Mouse (Mus musculus): ENCODE results near the gene Tas1r1. TPM values are rescaled to one million over a fixed set of nuclear protein-coding genes. Genes with fewer than 3 reads are reported as not detected.

The Tas1r1 gene
- polyA plus RNA-seq, 1 experiment from 2014 or later = 2.1 TPM

DNA sequence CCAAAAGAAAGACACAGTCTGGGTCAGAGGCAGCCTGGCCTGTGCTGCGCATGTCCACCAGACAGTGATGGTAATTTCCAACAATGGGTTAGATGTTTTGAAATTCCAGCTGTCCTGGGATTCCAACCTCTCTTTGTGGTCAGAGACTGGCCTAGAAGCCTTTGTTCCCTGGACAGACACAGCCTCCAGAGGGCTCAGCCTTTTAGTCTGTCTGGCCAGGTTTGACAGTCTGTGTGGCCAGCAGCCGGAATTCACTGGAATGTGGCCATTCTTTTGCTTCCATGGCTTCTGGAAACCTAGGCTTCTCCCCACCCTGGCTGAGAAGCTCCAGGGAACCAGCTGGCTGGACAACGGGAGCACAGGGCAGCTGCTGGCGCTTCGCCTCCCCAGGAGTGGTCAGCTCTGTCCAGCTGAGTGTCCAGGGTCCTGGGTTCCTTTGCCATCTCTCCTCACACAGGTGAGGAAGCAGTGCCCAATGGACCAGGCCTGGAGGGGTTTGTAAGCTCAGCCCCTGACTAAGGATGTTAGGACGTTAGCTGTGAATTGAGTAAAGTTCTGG is 29.9 kb upstream of the Tas1r1 start:
- no peak for ATAC-seq

DNA sequence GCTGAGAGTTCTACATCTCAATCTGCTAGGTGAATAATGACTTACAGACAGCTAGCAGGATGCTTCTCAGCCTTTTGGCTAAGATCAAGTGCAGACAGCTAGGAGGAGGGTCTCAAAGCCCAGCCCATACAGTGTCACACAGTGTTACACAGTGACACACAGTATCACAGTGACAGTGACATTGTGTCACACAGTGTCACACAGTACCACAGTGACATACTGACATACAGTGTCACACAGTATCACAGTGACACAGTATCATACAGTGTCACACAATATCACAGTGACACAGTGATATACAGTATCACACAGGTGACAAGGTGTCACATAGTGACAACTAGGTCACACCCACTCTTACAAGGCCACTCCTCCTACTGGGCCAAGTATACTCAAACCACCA is 28.9 kb upstream of the Tas1r1 start:
- Histone ChIP-seq H3K27ac (ENCODE audit: low read length) (no peak overlapping the region), H3K4me1 (ENCODE audit: control insufficient read depth, insufficient read depth, low read length) (0 out of 2 replicates have a peak, but pooled peaks cover 3% of the 10 kb centered on the region), H3K4me3 (ENCODE audit: low read depth, low read length) (no peak overlapping the region), H3K36me3 (ENCODE audit: control insufficient read depth, insufficient read depth, low read length) (no peaks in the 10 kb centered on the region), H3K27me3 (ENCODE audit: control insufficient read depth, insufficient read depth, low read depth, low read length) (no peaks in the 10 kb centered on the region), H3K9me3 (replicated peaks; ENCODE audit: control insufficient read depth, low read length, poor library complexity, severe bottlenecking) (no peaks in the 10 kb centered on the region), H3K9ac (ENCODE audit: low read depth, low read length) (no peak overlapping the region), H3K4me2 (ENCODE audit: low read length) (no peak overlapping the region)
- no peak for ATAC-seq

More for the DNA sequence above, 29.9 kb upstream of the Tas1r1 start:
- 0 out of 2 replicates have a peak, but pooled peaks cover 3% of the 10 kb centered on the region for H3K4me1 ChIP-seq (ENCODE audit: control insufficient read depth, insufficient read depth, low read length)
- no peak overlapping the region for H3K27ac ChIP-seq (ENCODE audit: low read length)
- H3K9me3 ChIP-seq (replicated peaks; ENCODE audit: control insufficient read depth, low read length, poor library complexity, severe bottlenecking) = no peaks in the 10 kb centered on the region
- H3K9ac ChIP-seq (ENCODE audit: low read depth, low read length) = no peak overlapping the region
- no peaks in the 10 kb centered on the region for H3K27me3 ChIP-seq (ENCODE audit: control insufficient read depth, insufficient read depth, low read depth, low read length)
- H3K4me3 ChIP-seq (ENCODE audit: low read depth, low read length) = no peak overlapping the region
- no peak overlapping the region for H3K4me2 ChIP-seq (ENCODE audit: low read length)
- WGBS = 70% methylated on average over 6 of the region's 6 CpGs
- no peaks in the 10 kb centered on the region for H3K36me3 ChIP-seq (ENCODE audit: control insufficient read depth, insufficient read depth, low read length)

- Histone ChIP-seq H3K4me1 (ENCODE audit: control insufficient read depth, insufficient read depth, low read length) (no peaks in the 10 kb centered on the region), H3K9me3 (replicated peaks; ENCODE audit: control insufficient read depth, low read length, poor library complexity, severe bottlenecking) (no peaks in the 10 kb centered on the region), H3K27me3 (ENCODE audit: control insufficient read depth, insufficient read depth, low read depth, low read length) (no peaks in the 10 kb centered on the region), H3K36me3 (ENCODE audit: control insufficient read depth, insufficient read depth, low read length) (peaks cover 25% of the 10 kb centered on the region), H3K9ac (ENCODE audit: low read depth, low read length) (no peak overlapping the region), H3K4me3 (ENCODE audit: low read depth, low read length) (no peak overlapping the region), H3K4me2 (ENCODE audit: low read length) (no peak overlapping the region), H3K27ac (ENCODE audit: low read length) (no peak overlapping the region)
- 77% methylated on average over 9 of the region's 9 CpGs for WGBS
- no peak for ATAC-seq
Measured at GRCm38 (mm10) chr4:152062390-152063110, 24.2 kb upstream of the Tas1r1 start.

GRCm38 (mm10) chr4:152044609-152045008 is 6.2 kb upstream of the Tas1r1 start:
- no peak overlapping the region for H3K9ac ChIP-seq (ENCODE audit: low read depth, low read length)
- ATAC-seq = no peak
- no peaks in the 10 kb centered on the region for H3K27me3 ChIP-seq (ENCODE audit: control insufficient read depth, insufficient read depth, low read depth, low read length)
- peaks cover 9% of the 10 kb centered on the region for H3K4me1 ChIP-seq (ENCODE audit: control insufficient read depth, insufficient read depth, low read length)
- peaks cover 43% of the 10 kb centered on the region for H3K36me3 ChIP-seq (ENCODE audit: control insufficient read depth, insufficient read depth, low read length)
- H3K9me3 ChIP-seq (replicated peaks; ENCODE audit: control insufficient read depth, low read length, poor library complexity, severe bottlenecking) = no peaks in the 10 kb centered on the region
- 81% methylated on average over 6 of the region's 6 CpGs for WGBS
- H3K27ac ChIP-seq (ENCODE audit: low read length) = no peak overlapping the region
- no peak overlapping the region for H3K4me2 ChIP-seq (ENCODE audit: low read length)
- H3K4me3 ChIP-seq (ENCODE audit: low read depth, low read length) = no peak overlapping the region

- no peak for ATAC-seq
- Histone ChIP-seq H3K9ac (ENCODE audit: low read depth, low read length) (no peak overlapping the region), H3K4me2 (ENCODE audit: low read length) (no peak overlapping the region), H3K27ac (ENCODE audit: low read length) (no peak overlapping the region), H3K4me3 (ENCODE audit: low read depth, low read length) (no peak overlapping the region), H3K4me1 (ENCODE audit: control insufficient read depth, insufficient read depth, low read length) (peaks cover 9% of the 10 kb centered on the region), H3K36me3 (ENCODE audit: control insufficient read depth, insufficient read depth, low read length) (peaks cover 40% of the 10 kb centered on the region), H3K27me3 (ENCODE audit: control insufficient read depth, insufficient read depth, low read depth, low read length) (no peaks in the 10 kb centered on the region), H3K9me3 (replicated peaks; ENCODE audit: control insufficient read depth, low read length, poor library complexity, severe bottlenecking) (no peaks in the 10 kb centered on the region)
- WGBS = 91% methylated on average over 3 of the region's 3 CpGs
Measured at GRCm38 (mm10) chr4:152043171-152043570, 4.8 kb upstream of the Tas1r1 start.

- H3K36me3 ChIP-seq (ENCODE audit: control insufficient read depth, insufficient read depth, low read length) = peaks cover 31% of the 10 kb centered on the region
- H3K9ac ChIP-seq (ENCODE audit: low read depth, low read length) = no peak overlapping the region
- no peaks in the 10 kb centered on the region for H3K27me3 ChIP-seq (ENCODE audit: control insufficient read depth, insufficient read depth, low read depth, low read length)
- 97% methylated on average over 22 of the region's 22 CpGs for WGBS
- H3K27ac ChIP-seq (ENCODE audit: low read length) = no peak overlapping the region
- H3K4me2 ChIP-seq (ENCODE audit: low read length) = no peak overlapping the region
- ATAC-seq = no peak
- H3K9me3 ChIP-seq (replicated peaks; ENCODE audit: control insufficient read depth, low read length, poor library complexity, severe bottlenecking) = no peaks in the 10 kb centered on the region
- peaks cover 9% of the 10 kb centered on the region for H3K4me1 ChIP-seq (ENCODE audit: control insufficient read depth, insufficient read depth, low read length)
- no peak overlapping the region for H3K4me3 ChIP-seq (ENCODE audit: low read depth, low read length)
Measured at GRCm38 (mm10) chr4:152041924-152042641, 3.7 kb upstream of the Tas1r1 start.

- H3K4me2 ChIP-seq (ENCODE audit: low read length) = peak overlapping the region; percentile 98
- H3K9me3 ChIP-seq (replicated peaks; ENCODE audit: control insufficient read depth, low read length, poor library complexity, severe bottlenecking) = no peaks in the 10 kb centered on the region
- 4% methylated on average over 25 of the region's 25 CpGs for WGBS
- peak overlapping the region; percentile 96 for H3K4me3 ChIP-seq (ENCODE audit: low read depth, low read length)
- H3K27ac ChIP-seq (ENCODE audit: low read length) = no peak overlapping the region
- H3K27me3 ChIP-seq (ENCODE audit: control insufficient read depth, insufficient read depth, low read depth, low read length) = no peaks in the 10 kb centered on the region
- no peak for ATAC-seq
- H3K36me3 ChIP-seq (ENCODE audit: control insufficient read depth, insufficient read depth, low read length) = peaks cover 16% of the 10 kb centered on the region
- H3K9ac ChIP-seq (ENCODE audit: low read depth, low read length) = peak overlapping the region; percentile 91
- H3K4me1 ChIP-seq (ENCODE audit: control insufficient read depth, insufficient read depth, low read length) = peaks cover 9% of the 10 kb centered on the region
Measured at GRCm38 (mm10) chr4:152039831-152040310, 1.5 kb upstream of the Tas1r1 start.

DNA sequence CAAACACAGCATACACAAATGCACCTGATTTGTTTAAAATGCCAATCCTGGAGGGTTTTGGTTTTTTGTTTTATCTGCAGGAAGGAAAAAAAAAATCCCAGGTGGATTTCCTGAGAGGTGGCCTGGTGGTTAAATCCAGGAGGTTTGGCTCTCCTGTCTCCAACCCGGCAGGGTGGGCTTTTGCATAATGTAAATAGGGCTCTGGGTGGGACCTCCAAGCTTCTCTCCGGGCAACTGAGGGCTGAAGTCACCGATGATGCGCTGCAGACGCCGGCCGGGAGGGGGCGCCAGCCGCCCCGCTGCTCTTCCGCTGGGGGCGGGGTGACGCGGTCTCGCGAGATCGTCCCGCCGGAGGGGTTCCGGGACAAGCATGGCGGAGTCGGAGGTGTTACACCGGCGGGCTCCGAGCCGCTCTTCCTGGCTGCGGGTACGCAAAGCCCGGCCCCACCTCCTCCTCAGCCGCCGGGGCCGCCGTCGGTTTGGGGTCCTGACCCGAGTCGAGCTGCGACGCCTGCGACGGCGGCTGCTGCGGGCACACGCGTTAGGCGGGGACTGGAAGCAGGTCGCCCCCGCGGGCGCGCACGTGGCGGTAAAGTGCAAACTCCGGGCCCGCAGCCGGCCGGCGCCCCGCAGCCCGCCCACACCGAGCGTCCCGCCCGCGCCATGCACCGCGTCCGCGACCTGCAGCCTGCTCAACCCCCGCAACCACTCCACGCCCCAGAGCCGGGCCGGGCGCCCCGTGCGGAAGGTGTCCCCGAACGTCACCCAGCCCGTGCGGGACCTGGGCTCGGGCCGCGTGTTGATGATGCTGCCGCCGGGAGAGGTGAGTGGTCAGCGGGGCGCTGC is 840 bp upstream of the Tas1r1 start, which contains the start of gene Nol9:
Gene Nol9 (plus strand): TSS at position 337 of the 846 bp plus-strand sequence.
- Histone ChIP-seq H3K4me3 (ENCODE audit: low read depth, low read length) (peak within 1 kb of the TSS; percentile 96), H3K9me3 (replicated peaks; ENCODE audit: control insufficient read depth, low read length, poor library complexity, severe bottlenecking) (no peaks in the 10 kb centered on the region), H3K27ac (ENCODE audit: low read length) (peak within 1 kb of the TSS; percentile 36; the same call in 1 of the 2 replicates), H3K4me2 (ENCODE audit: low read length) (peak within 1 kb of the TSS; percentile 98), H3K27me3 (ENCODE audit: control insufficient read depth, insufficient read depth, low read depth, low read length) (no peaks in the 10 kb centered on the region), H3K9ac (ENCODE audit: low read depth, low read length) (peak within 1 kb of the TSS; percentile 91), H3K36me3 (ENCODE audit: control insufficient read depth, insufficient read depth, low read length) (peaks cover 12% of the 10 kb centered on the region), H3K4me1 (ENCODE audit: control insufficient read depth, insufficient read depth, low read length) (peaks cover 9% of the 10 kb centered on the region)
- WGBS = under 1% methylated on average over 79 of the region's 86 CpGs
- ATAC-seq = peak; percentile 86

Measured in midbrain, embryonic 16.5 days (tissue).